8 mouse cellular contexts compared by ENCODE assay signal in genomic region chr11:75212876-75213275, GRCm38 (mm10). TPM values are rescaled to one million over a fixed set of nuclear protein-coding genes. Genes with fewer than 3 reads are reported as not detected.
DNase-seq lines count a peak whose midpoint lies in the region; ATAC-seq and TF ChIP-seq lines count a peak whose summit lies in the region.

No protein-coding gene starts in this region.

- H3K27me3 ChIP-seq in hindbrain, embryonic 12.5 days: peaks cover 19% of the 10 kb centered on the region
- no peaks in the 10 kb centered on the region for H3K27me3 ChIP-seq in hindbrain, embryonic 11.5 days (ENCODE audit: control insufficient read depth, insufficient read depth, low read length)
- no peaks in the 10 kb centered on the region for H3K27me3 ChIP-seq in intestine, postnatal 0 days (replicated peaks; ENCODE audit: control insufficient read depth, insufficient read depth, low read length)
- no peaks in the 10 kb centered on the region for H3K27me3 ChIP-seq in midbrain, embryonic 13.5 days

- DNase-seq in hindbrain, embryonic 11.5 days (ENCODE audit: low spot score): no peak
- DNase-seq in cerebellum, postnatal 10 days: peak; percentile 73 to 75
- no peak for DNase-seq in thymus, postnatal 0 days (ENCODE audit: low spot score)
- DNase-seq in c-Kit-positive CD71-positive TER-119-positive erythroid progenitor cells, embryonic 14.5 days (ENCODE audit: low spot score): no peak
- no peak for DNase-seq in lung, adult 18-20 months

- H3K4me3 ChIP-seq in hindbrain, embryonic 12.5 days: no peak overlapping the region
- H3K4me3 ChIP-seq in hindbrain, embryonic 11.5 days (ENCODE audit: low read depth, low read length): no peak overlapping the region
- H3K4me3 ChIP-seq in intestine, postnatal 0 days (ENCODE audit: low read depth, low read length): no peak overlapping the region
- no peak overlapping the region for H3K4me3 ChIP-seq in midbrain, embryonic 13.5 days (replicated peaks)

- no peak overlapping the region for H3K9ac ChIP-seq in hindbrain, embryonic 12.5 days
- H3K9ac ChIP-seq in hindbrain, embryonic 11.5 days (ENCODE audit: low read depth, low read length): no peak overlapping the region
- H3K9ac ChIP-seq in intestine, postnatal 0 days (ENCODE audit: low read depth, low read length): no peak overlapping the region
- no peak overlapping the region for H3K9ac ChIP-seq in midbrain, embryonic 13.5 days (replicated peaks)

- no peak for TF ChIP-seq CTCF in intestine, postnatal 0 days (IDR thresholded peaks at IDR 0.05; ENCODE audit: low read depth)

- no peak for ATAC-seq in hindbrain, embryonic 12.5 days (ENCODE audit: low FRiP score)
- ATAC-seq in hindbrain, embryonic 11.5 days (ENCODE audit: low FRiP score): no peak
- peak; percentile 26; the same call in 1 of the 2 replicates for ATAC-seq in intestine, postnatal 0 days
- ATAC-seq in midbrain, embryonic 13.5 days: no peak

- H3K4me1 ChIP-seq in hindbrain, embryonic 12.5 days: peaks cover 31% of the 10 kb centered on the region
- H3K4me1 ChIP-seq in hindbrain, embryonic 11.5 days (replicated peaks; ENCODE audit: control insufficient read depth, insufficient read depth, low read length): peaks cover 3% of the 10 kb centered on the region; the same call in 1 of the 2 replicates
- 0 out of 2 replicates have a peak, but pooled peaks cover 5% of the 10 kb centered on the region for H3K4me1 ChIP-seq in intestine, postnatal 0 days (replicated peaks; ENCODE audit: control insufficient read depth, insufficient read depth, low read length)
- H3K4me1 ChIP-seq in midbrain, embryonic 13.5 days (replicated peaks): peaks cover 88% of the 10 kb centered on the region

- H3K36me3 ChIP-seq in hindbrain, embryonic 12.5 days: no peaks in the 10 kb centered on the region
- no peaks in the 10 kb centered on the region for H3K36me3 ChIP-seq in hindbrain, embryonic 11.5 days (ENCODE audit: control insufficient read depth, insufficient read depth, low read length)
- no peaks in the 10 kb centered on the region; the same call in 1 of the 2 replicates for H3K36me3 ChIP-seq in intestine, postnatal 0 days (ENCODE audit: control insufficient read depth, insufficient read depth)
- no peaks in the 10 kb centered on the region for H3K36me3 ChIP-seq in midbrain, embryonic 13.5 days

- H3K4me2 ChIP-seq in hindbrain, embryonic 12.5 days (replicated peaks): peak overlapping the region; percentile 61; the same call in 1 of the 2 replicates
- H3K4me2 ChIP-seq in hindbrain, embryonic 11.5 days (replicated peaks; ENCODE audit: low read depth, low read length): no peak overlapping the region
- H3K4me2 ChIP-seq in intestine, postnatal 0 days (replicated peaks; ENCODE audit: low read depth): no peak overlapping the region
- no peak overlapping the region for H3K4me2 ChIP-seq in midbrain, embryonic 13.5 days (replicated peaks)

- H3K27ac ChIP-seq in hindbrain, embryonic 12.5 days: peak overlapping the region; percentile 17; the same call in 1 of the 2 replicates
- H3K27ac ChIP-seq in hindbrain, embryonic 11.5 days (ENCODE audit: low read depth, low read length): no peak overlapping the region
- H3K27ac ChIP-seq in intestine, postnatal 0 days (ENCODE audit: low read depth, low read length): no peak overlapping the region
- peak overlapping the region; percentile 86 for H3K27ac ChIP-seq in midbrain, embryonic 13.5 days

- no peaks in the 10 kb centered on the region for H3K9me3 ChIP-seq in hindbrain, embryonic 12.5 days (replicated peaks)
- H3K9me3 ChIP-seq in hindbrain, embryonic 11.5 days (ENCODE audit: control insufficient read depth, low read length): no peaks in the 10 kb centered on the region
- H3K9me3 ChIP-seq in intestine, postnatal 0 days (ENCODE audit: control insufficient read depth): no peaks in the 10 kb centered on the region
- no peaks in the 10 kb centered on the region for H3K9me3 ChIP-seq in midbrain, embryonic 13.5 days

- WGBS in hindbrain, embryonic 12.5 days: 49% methylated on average over 3 of the region's 3 CpGs
- WGBS in hindbrain, embryonic 11.5 days: 39% methylated on average over 3 of the region's 3 CpGs
- WGBS in intestine, postnatal 0 days: 39% methylated on average over 3 of the region's 3 CpGs
- 53% methylated on average over 1 of the region's 3 CpGs for WGBS in midbrain, embryonic 13.5 days

RNA-seq across cellular contexts. Expression of gene Rtn4rl1, which starts 19.3 kb away (rescaled TPM):
- polyA plus RNA-seq in hindbrain, embryonic 12.5 days (2016; fragmentation: Nextera tagmentation; extraction: Ambion mirVana): 5.1 and 5.8 TPM in 2 replicates
- polyA plus RNA-seq in hindbrain, embryonic 11.5 days (2014; fragmentation: Nextera tagmentation; extraction: Ambion mirVana): 2.4 and 2.8 TPM in 2 replicates
- 1.5 and 1.8 TPM in 2 replicates for polyA plus RNA-seq in intestine, postnatal 0 days (2015; fragmentation: Nextera tagmentation; extraction: Ambion mirVana)
- 12.4 and 12.7 TPM in 2 replicates for polyA plus RNA-seq in midbrain, embryonic 13.5 days (2015; fragmentation: Nextera tagmentation; extraction: Ambion mirVana)
- polyA plus RNA-seq in thymus, postnatal 0 days (2015; fragmentation: Nextera tagmentation; extraction: Ambion mirVana): 7.8 and 8.1 TPM in 2 replicates

RNA-seq across cellular contexts. Expression of gene Dph1, which starts 21.8 kb away (rescaled TPM):
- 14.8 and 18.6 TPM in 2 replicates for polyA plus RNA-seq in hindbrain, embryonic 12.5 days (2016; fragmentation: Nextera tagmentation; extraction: Ambion mirVana)
- polyA plus RNA-seq in hindbrain, embryonic 11.5 days (2014; fragmentation: Nextera tagmentation; extraction: Ambion mirVana): 14.1 and 18.8 TPM in 2 replicates
- polyA plus RNA-seq in intestine, postnatal 0 days (2015; fragmentation: Nextera tagmentation; extraction: Ambion mirVana): 11.3 and 12.3 TPM in 2 replicates
- 14.9 and 15.4 TPM in 2 replicates for polyA plus RNA-seq in midbrain, embryonic 13.5 days (2015; fragmentation: Nextera tagmentation; extraction: Ambion mirVana)
- 14.0 and 14.1 TPM in 2 replicates for polyA plus RNA-seq in thymus, postnatal 0 days (2015; fragmentation: Nextera tagmentation; extraction: Ambion mirVana)

RNA-seq across cellular contexts. Expression of gene Ovca2, which starts 34.2 kb away (rescaled TPM):
- polyA plus RNA-seq in hindbrain, embryonic 12.5 days (2016; fragmentation: Nextera tagmentation; extraction: Ambion mirVana): 23.8 and 24.5 TPM in 2 replicates
- polyA plus RNA-seq in hindbrain, embryonic 11.5 days (2014; fragmentation: Nextera tagmentation; extraction: Ambion mirVana): 28.0 and 31.0 TPM in 2 replicates
- 21.6 and 22.4 TPM in 2 replicates for polyA plus RNA-seq in intestine, postnatal 0 days (2015; fragmentation: Nextera tagmentation; extraction: Ambion mirVana)
- polyA plus RNA-seq in midbrain, embryonic 13.5 days (2015; fragmentation: Nextera tagmentation; extraction: Ambion mirVana): 19.8 and 22.4 TPM in 2 replicates
- polyA plus RNA-seq in thymus, postnatal 0 days (2015; fragmentation: Nextera tagmentation; extraction: Ambion mirVana): 34.2 and 37.7 TPM in 2 replicates

RNA-seq across cellular contexts. Expression of gene Hic1, which starts 43.6 kb away (rescaled TPM):
- polyA plus RNA-seq in hindbrain, embryonic 12.5 days (2016; fragmentation: Nextera tagmentation; extraction: Ambion mirVana): 11.3 and 15.8 TPM in 2 replicates
- polyA plus RNA-seq in hindbrain, embryonic 11.5 days (2014; fragmentation: Nextera tagmentation; extraction: Ambion mirVana): 0.90 and 1.5 TPM in 2 replicates
- polyA plus RNA-seq in intestine, postnatal 0 days (2015; fragmentation: Nextera tagmentation; extraction: Ambion mirVana): 8.6 and 8.8 TPM in 2 replicates
- polyA plus RNA-seq in midbrain, embryonic 13.5 days (2015; fragmentation: Nextera tagmentation; extraction: Ambion mirVana): 1.2 and 2.4 TPM in 2 replicates
- polyA plus RNA-seq in thymus, postnatal 0 days (2015; fragmentation: Nextera tagmentation; extraction: Ambion mirVana): 8.3 and 11.0 TPM in 2 replicates

Comparison
In these comparisons a context has a peak if more than half of its experiments do, and no peak if none do; other contexts are left out.
1. H3K27ac ChIP-seq: peak in hindbrain, embryonic 12.5 days (single experiment) and midbrain, embryonic 13.5 days (single experiment); none in hindbrain, embryonic 11.5 days (single experiment) and intestine, postnatal 0 days (single experiment).
2. DNase-seq: peak in cerebellum, postnatal 10 days (2 of 2); none in hindbrain, embryonic 11.5 days (single experiment), thymus, postnatal 0 days (single experiment), c-Kit-positive CD71-positive TER-119-positive erythroid progenitor cells, embryonic 14.5 days (single experiment) and lung, adult 18-20 months (0 of 2).